Mouse (Mus musculus) C2C12 (cell line): Measurements from ENCODE around the gene Rpgr. TPM values are rescaled to one million over a fixed set of nuclear protein-coding genes. Genes with fewer than 3 reads are reported as not detected.

Experiments used
- H3K27me3 ChIP-seq: one replicate; pipeline ENCODE4 v1.6.1; 2011; ENCODE audit not compliant: control insufficient read depth, insufficient read depth, insufficient read length
- H3K36me3 ChIP-seq: one replicate; pipeline ENCODE4 v1.6.1; 2011; ENCODE audit not compliant: control insufficient read depth, insufficient read depth
- H3K4me3 ChIP-seq: one replicate; pipeline ENCODE4 v1.5.1; 2011; ENCODE audit warnings: mild to moderate bottlenecking, control low read depth; ENCODE audit not compliant: poor library complexity, insufficient read depth, severe bottlenecking
- H3K79me2 ChIP-seq: one replicate; pipeline ENCODE4 v1.6.1; 2011; ENCODE audit not compliant: control insufficient read depth, insufficient read depth
- H3K79me3 ChIP-seq: one replicate; pipeline ENCODE4 v1.6.1; 2011; ENCODE audit warnings: low read depth, control low read depth
- H3ac ChIP-seq: one replicate; pipeline ENCODE3; 2011; ENCODE audit warnings: low read depth; ENCODE audit not compliant: control insufficient read depth, insufficient read length
- CEBPB ChIP-seq: IDR thresholded peaks from one replicate; pipeline ENCODE4 v1.6.1; 2011; ENCODE audit warnings: low read depth, mild to moderate bottlenecking, control low read depth, moderate library complexity
- CTCF ChIP-seq: IDR thresholded peaks from one replicate; pipeline ENCODE4 v1.5.1; 2011; ENCODE audit not compliant: control insufficient read depth, insufficient read depth, insufficient read length
- FOSL1 ChIP-seq: IDR thresholded peaks from one replicate; pipeline ENCODE4 v1.8.0; 2011; ENCODE audit warnings: mild to moderate bottlenecking, low read length; ENCODE audit not compliant: poor library complexity, insufficient read depth, severe bottlenecking
- MAX ChIP-seq: IDR thresholded peaks from one replicate; pipeline ENCODE4 v1.6.1; 2011; ENCODE audit warnings: mild to moderate bottlenecking, control low read depth
- MYOD1 ChIP-seq: IDR thresholded peaks from one replicate; pipeline ENCODE4 v1.6.1; 2011; ENCODE audit warnings: low read depth; ENCODE audit not compliant: control insufficient read depth, insufficient read length
- MYOG ChIP-seq: IDR thresholded peaks from one replicate; pipeline ENCODE4 v1.6.1; 2011; ENCODE audit not compliant: control insufficient read depth, insufficient read length; ENCODE audit errors: extremely low read depth
- USF1 ChIP-seq: IDR thresholded peaks from one replicate; pipeline ENCODE4 v1.6.1; 2011; ENCODE audit warnings: low read depth, mild to moderate bottlenecking, control low read depth, moderate library complexity
- polyA plus RNA-seq: library from polyadenylated mRNA; unstranded; fragments of >200 nt; fragmentation: generic; extraction: Trizol; gene quantifications from one replicate; pipeline ENCODE4 v1.2.1, GENCODE M21; 2012; ENCODE audit warnings: missing spikeins

Gene Rpgr
- polyA plus RNA-seq, 1 experiment = 1.2 TPM

DNA sequence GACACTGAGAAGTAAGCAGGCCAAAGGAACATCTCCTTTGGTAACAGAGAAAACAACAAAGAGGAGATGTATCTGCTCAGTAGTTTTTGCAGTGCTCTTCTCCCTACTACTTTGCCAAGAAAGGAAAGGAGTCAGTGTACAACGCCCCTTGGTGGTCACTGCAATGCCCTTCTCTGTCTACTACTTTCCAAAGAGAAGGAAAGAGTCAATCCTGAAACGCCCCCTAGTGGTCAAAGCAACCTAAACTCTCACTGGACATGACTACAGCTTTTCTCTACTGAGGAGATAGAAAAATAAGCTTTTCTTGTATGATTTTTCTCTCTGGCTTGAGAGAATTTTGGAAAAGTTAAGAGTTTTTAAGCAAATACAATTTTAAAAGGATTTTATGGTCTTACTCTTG lies 15.4 kb downstream of the Rpgr start:
- Histone ChIP-seq H3ac (no peak overlapping the region), H3K79me2 (no peaks in the 10 kb centered on the region), H3K4me3 (no peak overlapping the region), H3K36me3 (no peaks in the 10 kb centered on the region), H3K79me3 (no peaks in the 10 kb centered on the region), H3K27me3 (no peaks in the 10 kb centered on the region)
- TF ChIP-seq USF1 = no peak

DNA sequence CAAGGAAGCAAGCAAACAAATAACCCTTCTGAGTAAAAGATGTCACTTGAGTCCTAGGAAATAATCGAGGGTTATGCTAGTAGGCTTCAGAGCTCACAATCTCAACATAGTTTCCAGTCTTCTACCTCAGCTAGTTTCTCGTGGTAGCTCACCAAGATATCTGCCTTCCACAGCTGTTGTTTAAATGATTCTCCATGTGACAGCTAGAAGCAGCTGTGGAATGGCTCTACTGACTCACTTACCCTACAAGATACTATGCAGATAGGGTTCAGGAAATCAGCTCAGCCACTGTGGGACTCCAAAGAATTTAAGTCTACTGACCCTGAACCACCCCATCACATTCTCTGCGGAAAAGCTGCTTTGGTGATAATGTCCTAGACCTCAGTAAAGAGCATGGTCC lies 64.3 kb downstream of the Rpgr start:
- Histone ChIP-seq H3K79me3 (no peaks in the 10 kb centered on the region), H3K36me3 (no peaks in the 10 kb centered on the region), H3K27me3 (no peaks in the 10 kb centered on the region), H3K79me2 (no peaks in the 10 kb centered on the region), H3ac (no peak overlapping the region), H3K4me3 (no peak overlapping the region)
- TF ChIP-seq MYOG = no peak
- TF ChIP-seq MAX = no peak
- TF ChIP-seq MYOD1 = peak; percentile 90
- no peak for TF ChIP-seq CTCF
- no peak for TF ChIP-seq FOSL1

DNA sequence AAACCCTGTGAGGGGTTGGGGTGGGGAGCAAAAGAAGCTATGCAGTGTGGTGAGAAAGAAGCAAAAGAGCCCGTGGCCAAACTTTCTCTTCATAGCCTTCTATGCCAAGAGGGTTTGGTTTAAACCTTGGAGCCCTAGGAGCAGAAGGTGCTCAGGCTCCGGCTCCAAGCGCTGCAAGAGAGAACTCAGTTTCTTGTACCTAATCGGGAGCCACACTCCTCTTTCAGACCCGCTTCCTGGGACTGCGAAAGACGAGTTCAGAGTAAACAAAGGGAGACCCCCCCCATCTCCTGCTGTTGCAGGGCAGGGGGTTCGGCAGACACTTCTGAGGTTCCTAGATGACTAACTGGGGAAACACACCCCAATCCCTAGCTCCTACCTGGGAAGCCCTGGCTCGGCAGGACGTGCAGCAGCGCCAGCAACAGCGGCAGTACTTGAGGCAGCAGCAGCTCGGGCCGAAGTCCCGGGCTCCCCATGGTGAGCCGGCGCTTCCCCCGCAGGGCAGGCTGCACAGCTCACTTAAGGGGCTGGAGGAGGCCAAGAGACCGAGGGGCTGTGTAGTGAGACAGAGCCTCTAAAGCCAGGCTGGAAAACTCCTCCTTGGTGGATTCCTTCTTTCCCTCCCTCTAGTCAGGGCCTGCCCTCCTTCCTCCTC lies 99.5 kb downstream of the Rpgr start, which contains the start of gene Srpx:
TSS of gene Srpx (minus strand) at position 645 of the 655 bp plus-strand sequence.
- H3K36me3 ChIP-seq = no peaks in the 10 kb centered on the region
- H3K4me3 ChIP-seq = no peak within 1 kb of the TSS
- H3K79me2 ChIP-seq = no peaks in the 10 kb centered on the region
- H3K27me3 ChIP-seq = no peaks in the 10 kb centered on the region
- no peak within 1 kb of the TSS for H3ac ChIP-seq
- TF ChIP-seq MAX (no peak), MYOG (no peak), USF1 (no peak), CEBPB (no peak), FOSL1 (no peak), CTCF (no peak), MYOD1 (no peak)
- H3K79me3 ChIP-seq = no peaks in the 10 kb centered on the region

DNA sequence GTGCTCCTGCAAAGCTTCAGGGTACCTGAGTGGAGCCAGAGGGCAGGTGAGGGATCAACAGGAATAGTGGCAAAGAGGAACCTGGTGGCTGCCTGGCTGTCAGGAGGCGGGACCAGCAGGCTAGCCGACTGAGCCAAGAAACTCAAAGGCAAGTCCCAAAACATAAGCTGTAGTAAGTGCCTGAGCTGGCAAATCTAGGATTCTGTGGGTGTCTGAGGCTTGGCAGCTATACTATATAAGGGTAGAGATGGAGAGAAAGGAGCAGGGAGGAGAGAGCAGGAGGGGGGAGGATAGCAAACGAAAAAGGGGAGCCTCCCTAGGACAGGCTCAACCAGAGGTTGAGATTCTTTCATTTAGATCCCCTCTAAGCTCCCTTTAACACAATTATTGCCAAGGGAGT lies 100.9 kb downstream of the Rpgr start:
- Histone ChIP-seq H3K4me3 (no peak overlapping the region), H3K36me3 (no peaks in the 10 kb centered on the region), H3K79me2 (no peaks in the 10 kb centered on the region), H3K79me3 (no peaks in the 10 kb centered on the region), H3K27me3 (no peaks in the 10 kb centered on the region), H3ac (no peak overlapping the region)
- TF ChIP-seq MYOD1 = no peak
- TF ChIP-seq USF1 = no peak
- no peak for TF ChIP-seq FOSL1
- no peak for TF ChIP-seq MAX
- no peak for TF ChIP-seq MYOG
- TF ChIP-seq CEBPB = no peak
- TF ChIP-seq CTCF = no peak

DNA sequence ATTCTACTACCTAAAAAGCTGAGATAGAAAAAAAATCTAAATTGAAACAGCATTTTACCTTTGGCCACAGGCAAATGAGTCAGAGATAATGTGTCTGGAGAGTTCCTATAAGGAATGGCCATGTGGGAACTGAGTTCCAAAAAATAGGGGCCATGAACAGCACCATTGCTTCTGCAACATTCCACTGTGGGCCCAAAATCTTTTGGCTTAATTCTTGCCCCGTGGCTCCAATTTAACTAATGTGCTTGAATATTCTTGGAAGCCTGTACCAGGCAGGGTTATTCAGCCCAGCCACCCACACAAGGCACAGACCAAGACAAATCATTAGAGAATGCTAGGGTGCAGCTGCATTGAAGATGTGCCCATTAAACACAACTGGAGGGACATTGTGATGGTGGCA lies 106.0 kb downstream of the Rpgr start:
- Histone ChIP-seq H3K79me2 (no peaks in the 10 kb centered on the region), H3K79me3 (no peaks in the 10 kb centered on the region), H3K4me3 (no peak overlapping the region), H3K27me3 (no peaks in the 10 kb centered on the region), H3K36me3 (no peaks in the 10 kb centered on the region), H3ac (no peak overlapping the region)
- TF ChIP-seq FOSL1 (no peak), MAX (no peak), MYOG (no peak), CTCF (no peak), USF1 (no peak), MYOD1 (no peak), CEBPB (no peak)

DNA sequence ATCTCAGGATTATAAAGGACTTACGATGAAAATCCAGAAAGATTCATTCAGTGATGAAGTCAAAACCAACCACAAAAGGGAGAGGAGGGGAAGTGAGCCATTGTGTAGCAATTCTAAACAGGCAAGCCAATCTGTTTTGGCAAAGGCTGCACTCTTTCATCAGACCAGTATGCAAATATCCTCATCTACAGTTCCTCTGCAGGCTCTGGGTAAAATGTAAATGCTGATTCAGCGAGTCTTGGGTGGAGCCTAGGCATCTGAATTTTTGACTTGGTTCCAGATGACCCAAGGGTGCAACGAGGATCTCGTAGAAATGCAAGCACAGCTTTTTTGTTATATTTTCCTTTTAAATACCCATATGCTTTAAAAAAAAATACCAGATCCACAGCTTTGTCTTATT lies 108.2 kb downstream of the Rpgr start:
- no peaks in the 10 kb centered on the region for H3K27me3 ChIP-seq
- H3K36me3 ChIP-seq = no peaks in the 10 kb centered on the region

More for the DNA sequence above, 108.2 kb downstream of the Rpgr start:
- Histone ChIP-seq H3K79me2 (no peaks in the 10 kb centered on the region), H3K79me3 (no peaks in the 10 kb centered on the region), H3ac (no peak overlapping the region), H3K4me3 (no peak overlapping the region)
- TF ChIP-seq CEBPB (no peak), CTCF (no peak), USF1 (no peak), MYOD1 (no peak), FOSL1 (no peak), MYOG (no peak), MAX (no peak)
